Mouse (Mus musculus): ENCODE results near the gene Prkn. TPM values are rescaled to one million over a fixed set of nuclear protein-coding genes. Genes with fewer than 3 reads are reported as not detected.
A peak's percentile ranks its signal among the peaks of the same experiment; 100 is the strongest.

The Prkn gene
- total RNA-seq, 2 experiments from 2014 or later, result 16.6 to 16.8 TPM

DNA sequence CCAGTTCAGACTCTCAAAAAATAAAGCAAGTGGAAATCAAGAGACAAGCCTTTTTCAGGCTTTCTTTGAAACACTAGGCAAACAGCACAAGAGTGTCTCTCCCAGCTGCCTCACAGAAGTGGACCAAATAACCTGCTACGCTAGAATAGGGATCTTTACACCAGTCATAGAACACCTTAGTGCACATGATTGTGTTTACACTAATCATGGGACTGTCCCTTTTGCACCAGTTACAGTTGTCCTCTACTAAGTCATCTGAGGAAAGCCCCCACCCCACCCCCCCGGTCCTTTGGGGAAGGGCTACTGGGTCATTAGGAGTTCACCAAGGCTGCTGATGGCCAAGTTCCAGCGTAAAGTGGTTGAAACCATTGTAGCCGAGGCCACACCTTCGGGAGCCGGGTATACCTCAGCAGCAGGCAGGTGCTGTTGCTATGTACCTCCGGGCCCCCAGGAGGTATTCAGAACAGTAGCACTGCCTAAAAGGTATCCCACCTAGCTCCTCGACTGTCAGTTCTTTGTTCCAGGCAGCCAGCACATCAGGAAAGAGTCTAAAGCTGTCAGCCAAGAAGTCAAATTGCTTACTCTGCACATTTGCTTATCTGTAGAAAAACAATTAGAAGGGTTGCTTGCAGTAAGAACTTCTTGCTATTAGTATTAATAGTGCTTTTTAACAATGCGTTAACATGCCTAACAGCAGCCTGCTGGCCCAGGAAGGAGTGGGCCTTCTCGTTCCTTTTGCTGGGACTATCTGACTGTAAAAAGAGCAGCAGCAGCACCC, 1192.0 kb downstream of the Prkn start:
- DNase-seq (ENCODE audit: low spot score in 2 of 2), result no peak

GRCm38 (mm10) chr17:12035386-12035785, 1195.2 kb downstream of the Prkn start:
- no peak for DNase-seq (ENCODE audit: low spot score in 2 of 2)

GRCm38 (mm10) chr17:12036205-12036604, 1196.0 kb downstream of the Prkn start:
- peak; percentile 48 to 84 for DNase-seq (ENCODE audit: low spot score in 2 of 2)

GRCm38 (mm10) chr17:12037065-12037464, 1196.9 kb downstream of the Prkn start:
- no peak for DNase-seq (ENCODE audit: low spot score in 2 of 2)

GRCm38 (mm10) chr17:12037574-12037973, 1197.4 kb downstream of the Prkn start:
- DNase-seq (ENCODE audit: low spot score in 2 of 2), result no peak

DNA sequence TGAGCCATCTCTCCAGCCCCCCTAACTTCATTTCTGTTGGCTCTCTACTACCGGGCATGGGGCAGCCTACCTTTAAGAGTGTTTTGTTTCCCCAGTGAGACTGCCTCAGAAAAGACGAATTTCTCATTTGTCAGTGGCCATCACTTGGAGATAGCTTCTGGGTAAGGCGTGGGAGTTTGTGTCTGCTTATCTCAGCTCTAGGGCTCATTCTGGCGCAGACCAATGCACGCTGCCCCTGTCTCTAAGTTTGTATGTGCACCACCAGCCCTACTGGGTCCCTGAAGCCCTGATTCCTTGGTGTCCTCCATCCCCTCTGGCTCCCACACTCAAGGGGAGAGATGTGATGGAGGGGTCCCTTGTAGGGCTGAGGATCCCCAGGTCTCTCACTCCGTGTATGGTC, 1198.3 kb downstream of the Prkn start:
- no peak for DNase-seq (ENCODE audit: low spot score in 2 of 2)

- DNase-seq (ENCODE audit: low spot score in 2 of 2), result peak; percentile 83 to 94
Observed at GRCm38 (mm10) chr17:12039188-12039587, 1199.0 kb downstream of the Prkn start.

GRCm38 (mm10) chr17:12039922-12040321, 1199.7 kb downstream of the Prkn start:
- no peak for DNase-seq (ENCODE audit: low spot score in 2 of 2)

DNA sequence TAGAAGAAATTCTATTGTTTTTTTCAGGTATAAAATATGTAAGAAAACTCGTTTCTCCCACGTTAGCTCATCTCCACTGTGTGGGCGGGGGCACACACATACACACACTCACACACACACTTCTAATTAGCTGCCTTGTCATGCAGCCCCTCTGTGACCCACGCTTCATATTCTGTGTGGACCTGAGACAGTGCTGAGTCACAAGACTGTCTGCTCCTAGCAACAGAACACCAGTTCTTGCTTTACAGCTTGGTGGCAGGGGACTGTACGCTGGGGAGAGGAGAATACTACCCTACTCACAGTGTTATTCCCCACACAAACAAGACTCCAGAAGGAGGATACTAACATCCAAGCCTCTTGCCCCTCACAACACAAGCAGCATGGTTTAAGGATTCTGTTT, 1200.4 kb downstream of the Prkn start:
- no peak for DNase-seq (ENCODE audit: low spot score in 2 of 2)

DNA sequence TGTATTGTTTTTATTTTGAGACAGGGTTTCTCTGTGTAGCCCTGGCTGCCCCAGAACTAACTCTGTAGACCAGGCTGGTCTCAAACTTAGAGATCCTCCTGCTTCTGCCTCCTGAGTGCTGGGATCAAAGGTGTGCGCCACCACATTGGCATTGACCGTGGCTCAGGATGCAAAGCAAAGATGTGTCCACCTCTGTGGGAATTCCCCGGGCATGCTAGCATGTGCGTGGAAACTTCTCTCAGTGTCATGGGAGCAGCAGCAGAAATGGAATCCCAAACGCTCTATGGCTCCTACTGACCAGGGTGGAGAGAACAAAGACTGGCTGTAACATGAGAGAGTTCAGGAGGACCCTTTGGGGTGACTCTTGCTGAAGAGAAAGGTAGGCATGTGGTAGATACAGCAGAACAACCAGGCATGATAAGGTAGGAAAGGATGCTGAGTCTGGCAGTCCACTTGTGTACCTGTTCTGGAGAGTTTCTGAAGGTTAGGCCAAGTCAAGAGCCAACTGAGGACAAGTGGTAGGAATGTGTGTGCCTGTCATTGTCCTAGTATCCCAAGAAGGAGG, 1201.0 kb downstream of the Prkn start:
- no peak for DNase-seq (ENCODE audit: low spot score in 2 of 2)

- peak; percentile 83 to 94 for DNase-seq (ENCODE audit: low spot score in 2 of 2)
Observed at GRCm38 (mm10) chr17:12042561-12043256, 1202.5 kb downstream of the Prkn start.

DNA sequence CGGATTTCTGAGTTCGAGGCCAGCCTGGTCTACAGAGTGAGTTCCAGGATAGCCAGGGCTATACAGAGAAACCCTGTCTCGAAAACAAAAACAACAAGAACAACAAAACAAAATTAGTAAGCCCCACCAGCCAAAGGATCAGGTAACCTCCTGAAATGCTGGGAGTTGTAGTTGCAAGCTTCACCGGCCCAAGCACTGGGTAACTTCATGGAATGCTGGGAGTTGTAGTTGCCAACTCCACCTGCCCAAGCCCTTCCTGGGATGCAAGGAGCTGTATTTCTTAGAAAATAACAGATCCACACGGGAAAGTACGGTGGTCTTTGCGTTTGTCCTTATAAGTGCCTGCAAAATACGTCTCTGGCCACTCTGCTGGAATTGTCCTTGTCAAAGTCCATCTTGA, 1204.0 kb downstream of the Prkn start:
- DNase-seq (ENCODE audit: low spot score in 2 of 2), result no peak

GRCm38 (mm10) chr17:12045861-12046273, 1205.7 kb downstream of the Prkn start:
- peak; percentile 54 to 79 for DNase-seq (ENCODE audit: low spot score in 2 of 2)

DNA sequence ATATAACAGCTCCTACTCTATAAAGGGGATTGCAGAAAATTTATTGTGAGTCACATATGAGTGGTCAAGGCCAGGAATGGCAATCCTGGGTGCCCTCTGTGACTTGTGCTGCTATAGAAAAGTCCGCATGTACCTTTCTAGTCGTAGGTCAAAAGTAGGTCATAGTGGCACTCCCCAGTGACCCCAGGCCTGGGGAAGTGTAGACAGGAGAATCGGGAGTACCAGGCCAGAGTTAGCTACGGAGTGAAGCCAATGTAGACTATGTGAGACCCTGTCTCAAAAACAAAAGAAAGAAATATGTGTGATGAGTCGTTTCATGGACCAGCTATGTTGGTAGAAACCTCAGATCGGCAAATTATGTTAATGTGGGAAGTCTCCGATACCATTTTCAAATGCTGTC, 1206.8 kb downstream of the Prkn start:
- DNase-seq (ENCODE audit: low spot score in 2 of 2), result no peak

DNA sequence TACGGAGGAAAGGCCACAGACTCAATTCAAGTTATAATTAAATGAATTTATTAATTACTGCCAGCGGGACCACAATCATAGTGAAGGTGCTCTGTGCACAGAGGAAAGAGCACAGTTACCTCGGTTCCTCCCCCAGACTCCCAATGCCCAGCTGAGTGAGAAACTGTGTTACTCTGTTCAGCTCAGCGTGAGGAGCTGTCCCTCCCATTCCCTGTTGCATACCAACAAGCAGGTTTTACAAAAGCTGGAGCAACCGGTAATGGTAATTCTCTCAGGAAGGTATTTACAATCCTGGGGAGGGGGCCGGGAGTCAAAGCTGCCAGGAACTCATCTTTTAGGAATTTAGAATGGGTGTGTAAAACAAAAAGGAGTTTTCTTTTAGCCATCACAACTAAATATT, 1207.3 kb downstream of the Prkn start:
- DNase-seq (ENCODE audit: low spot score in 2 of 2), result no peak

GRCm38 (mm10) chr17:12048695-12049490, 1208.7 kb downstream of the Prkn start:
- DNase-seq (ENCODE audit: low spot score in 2 of 2), result no peak

DNA sequence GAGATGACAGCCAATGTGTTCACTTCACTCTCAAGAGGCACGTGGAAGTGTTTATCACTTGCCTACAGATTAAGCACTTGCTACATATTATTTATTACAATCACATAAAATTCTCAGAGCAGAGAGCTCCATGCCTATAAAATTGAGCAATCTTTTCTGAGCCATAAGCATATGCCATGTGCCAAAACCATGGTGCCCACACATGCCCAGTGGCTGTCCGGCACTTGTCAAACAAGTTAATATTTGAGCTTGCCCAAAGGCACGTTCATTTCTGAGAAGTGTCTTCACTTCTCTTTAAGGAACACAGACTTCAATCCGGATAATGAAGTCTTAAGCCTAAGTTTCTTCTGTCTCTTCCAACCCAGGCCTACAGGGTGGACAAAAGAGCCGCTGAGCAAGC, 1210.1 kb downstream of the Prkn start:
- no peak for DNase-seq (ENCODE audit: low spot score in 2 of 2)

DNA sequence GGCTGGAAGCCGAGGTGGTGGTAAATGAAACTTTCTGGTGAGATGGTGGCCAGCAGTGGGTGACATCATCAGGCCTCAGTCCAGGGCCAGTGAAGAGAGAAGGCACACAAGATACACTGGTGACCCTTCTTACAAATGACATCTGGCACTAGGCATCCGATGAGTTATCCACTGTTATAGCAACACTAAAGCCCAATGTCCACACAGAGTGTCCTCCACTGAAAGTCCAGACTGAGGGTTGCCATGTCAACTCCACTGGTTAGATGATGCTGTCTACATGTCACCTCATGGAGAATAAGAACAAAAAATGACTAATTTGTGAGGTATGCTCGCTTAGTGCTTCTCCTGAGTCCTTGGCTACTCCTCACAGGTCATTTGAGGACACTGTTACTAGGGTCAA, 1210.8 kb downstream of the Prkn start:
- DNase-seq (ENCODE audit: low spot score in 2 of 2), result no peak

- no peak for DNase-seq (ENCODE audit: low spot score in 2 of 2)
Observed at GRCm38 (mm10) chr17:12052651-12053050, 1212.5 kb downstream of the Prkn start.

DNA sequence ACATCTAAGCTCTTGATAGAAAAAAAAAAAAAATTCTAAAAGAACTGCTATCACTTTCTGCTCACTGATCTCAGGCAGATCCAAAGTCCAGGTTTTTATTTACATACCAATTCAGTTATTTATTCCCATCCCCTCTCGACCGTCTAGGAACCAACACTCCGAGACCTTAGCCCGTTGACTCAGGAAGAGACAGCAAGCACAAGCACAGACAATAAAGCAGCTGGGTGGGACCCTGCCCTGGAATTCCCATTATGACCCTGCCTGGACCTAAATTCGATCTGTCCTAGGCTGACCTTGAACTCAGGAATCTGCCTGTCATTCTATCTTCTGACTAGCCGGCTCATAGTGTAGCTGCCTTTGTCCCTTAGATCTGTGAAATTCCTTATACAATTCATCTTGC, 1218.9 kb downstream of the Prkn start:
- DNase-seq (ENCODE audit: low spot score in 2 of 2), result no peak

- DNase-seq (ENCODE audit: low spot score in 2 of 2), result no peak
Observed at GRCm38 (mm10) chr17:12061381-12061780, 1221.2 kb downstream of the Prkn start.

- no peak for DNase-seq (ENCODE audit: low spot score in 2 of 2)
Observed at GRCm38 (mm10) chr17:12062861-12063260, 1222.7 kb downstream of the Prkn start.

Measured in layer of hippocampus, adult 18-20 months (tissue).